Mouse (Mus musculus) lung, embryonic 14.5 days (tissue): ENCODE results near the gene Fam174b. TPM values are rescaled to one million over a fixed set of nuclear protein-coding genes. Genes with fewer than 3 reads are reported as not detected.

Source experiments
- ATAC-seq: fragments of 200-750 bp; cut with Nextera tagmentation; 2 replicates; pipeline ENCODE4 v1.8.0; 2017; ENCODE audit warnings: mild to moderate bottlenecking, moderate TSS enrichment, moderate library complexity; ENCODE audit not compliant: insufficient read depth
- DNase-seq: peaks from one replicate; pipeline ENCODE4 v3.0.0-alpha.2; 2015
- H3K27ac ChIP-seq: fragments of 300-500 bp; sonication (generic); 2 replicates; pipeline ENCODE4 v1.5.1; 2014; ENCODE audit warnings: low read depth, mild to moderate bottlenecking, moderate library complexity
- H3K27me3 ChIP-seq: fragments of 300-500 bp; sonication (generic); 2 replicates; pipeline ENCODE4 v1.6.1; 2014; ENCODE audit warnings: low read length, control low read depth; ENCODE audit not compliant: insufficient read depth
- H3K36me3 ChIP-seq: fragments of 300-500 bp; sonication (generic); 2 replicates; pipeline ENCODE4 v1.6.1; 2014; ENCODE audit warnings: control low read depth; ENCODE audit not compliant: insufficient read depth
- H3K4me1 ChIP-seq: fragments of 300-500 bp; sonication (generic); 2 replicates; pipeline ENCODE4 v1.6.1; 2014; ENCODE audit warnings: antibody characterized with exemption, control low read depth; ENCODE audit not compliant: insufficient read depth
- H3K4me2 ChIP-seq: fragments of 300-500 bp; sonication (generic); 2 replicates; pipeline ENCODE4 v1.6.1; 2014; ENCODE audit warnings: mild to moderate bottlenecking
- H3K4me3 ChIP-seq: fragments of 300-500 bp; sonication (generic); 2 replicates; pipeline ENCODE4 v1.5.1; 2014; ENCODE audit warnings: low read depth, low read length
- H3K9ac ChIP-seq: fragments of 300-500 bp; sonication (generic); 2 replicates; pipeline ENCODE4 v1.6.1; 2014
- H3K9me3 ChIP-seq: fragments of 300-500 bp; sonication (generic); 2 replicates; pipeline ENCODE4 v1.6.1; 2016; ENCODE audit warnings: low read depth, low read length, control low read depth
- CTCF ChIP-seq: IDR thresholded peaks from 2 replicates; pipeline ENCODE4 v1.5.1; 2016; ENCODE audit warnings: antibody characterized with exemption, low read depth
- WGBS: fragments of 180-500 bp; shearing (Covaris S2); extraction: QIAGEN DNeasy Blood & Tissue Kit; methylation state at CpG from one replicate; pipeline ENCODE4 v1.1.7; 2014; 5-methylcytosine and 5-hydroxymethylcytosine counted together
- polyA plus RNA-seq: library from polyadenylated mRNA; unstranded; fragments of >200 nt; fragmentation: Nextera tagmentation; extraction: Ambion mirVana; gene quantifications from 2 replicates; pipeline ENCODE4 v1.2.1, GENCODE M21; 2014

The Fam174b gene
- polyA plus RNA-seq, 1 experiment from 2014 or later: 72.6 TPM

- Histone ChIP-seq H3K9me3 (no peaks in the 10 kb centered on the region), H3K27me3 (no peaks in the 10 kb centered on the region), H3K4me2 (no peak overlapping the region), H3K4me3 (no peak overlapping the region), H3K36me3 (no peaks in the 10 kb centered on the region), H3K9ac (no peak overlapping the region), H3K4me1 (peaks cover 3% of the 10 kb centered on the region; the same call in 1 of the 2 replicates), H3K27ac (no peak overlapping the region)
- 36% methylated on average over 10 of the region's 10 CpGs for WGBS
- TF ChIP-seq CTCF: no peak
- DNase-seq (peak; percentile 61), ATAC-seq (no peak)
Observed at GRCm38 (mm10) chr7:73718031-73718430, 22.1 kb upstream of the Fam174b start.

GRCm38 (mm10) chr7:73718497-73719007 lies 21.6 kb upstream of the Fam174b start:
- TF ChIP-seq CTCF: no peak
- H3K4me1 ChIP-seq: peaks cover 3% of the 10 kb centered on the region; the same call in 1 of the 2 replicates
- no peak overlapping the region for H3K9ac ChIP-seq
- DNase-seq (no peak), ATAC-seq (no peak)
- no peaks in the 10 kb centered on the region for H3K27me3 ChIP-seq
- H3K27ac ChIP-seq: no peak overlapping the region
- no peak overlapping the region for H3K4me3 ChIP-seq
- 28% methylated on average over 5 of the region's 5 CpGs for WGBS
- no peaks in the 10 kb centered on the region for H3K9me3 ChIP-seq
- H3K4me2 ChIP-seq: no peak overlapping the region
- H3K36me3 ChIP-seq: no peaks in the 10 kb centered on the region

- H3K27ac ChIP-seq: no peak overlapping the region
- no peaks in the 10 kb centered on the region for H3K27me3 ChIP-seq
- WGBS: 54% methylated on average over 3 of the region's 3 CpGs
- H3K4me2 ChIP-seq: no peak overlapping the region
- H3K9ac ChIP-seq: no peak overlapping the region
- no peaks in the 10 kb centered on the region for H3K36me3 ChIP-seq
- ATAC-seq: no peak
- no peak for TF ChIP-seq CTCF
- peaks cover 3% of the 10 kb centered on the region; the same call in 1 of the 2 replicates for H3K9me3 ChIP-seq
- no peak for DNase-seq
- H3K4me1 ChIP-seq: peaks cover 3% of the 10 kb centered on the region; the same call in 1 of the 2 replicates
- no peak overlapping the region for H3K4me3 ChIP-seq
Observed at GRCm38 (mm10) chr7:73721046-73721445, 19.1 kb upstream of the Fam174b start.

- Histone ChIP-seq H3K9ac (no peak overlapping the region), H3K27ac (no peak overlapping the region), H3K4me1 (no peaks in the 10 kb centered on the region), H3K36me3 (no peaks in the 10 kb centered on the region), H3K4me3 (no peak overlapping the region), H3K4me2 (no peak overlapping the region), H3K9me3 (peaks cover 6% of the 10 kb centered on the region; the same call in 1 of the 2 replicates), H3K27me3 (no peaks in the 10 kb centered on the region)
- WGBS: 82% methylated on average over 3 of the region's 3 CpGs
- DNase-seq (no peak), ATAC-seq (no peak)
- TF ChIP-seq CTCF: no peak
Observed at GRCm38 (mm10) chr7:73721764-73722163, 18.3 kb upstream of the Fam174b start.

GRCm38 (mm10) chr7:73729913-73730312 lies 10.2 kb upstream of the Fam174b start:
- H3K4me3 ChIP-seq: no peak overlapping the region
- peaks cover 6% of the 10 kb centered on the region; the same call in 1 of the 2 replicates for H3K9me3 ChIP-seq
- H3K4me2 ChIP-seq: peak overlapping the region; percentile 16; the same call in 1 of the 2 replicates
- H3K4me1 ChIP-seq: 0 out of 2 replicates have a peak, but pooled peaks cover 5% of the 10 kb centered on the region
- ATAC-seq: peak; percentile 91
- H3K27me3 ChIP-seq: no peaks in the 10 kb centered on the region
- no peak for TF ChIP-seq CTCF
- no peak overlapping the region; the same call in 1 of the 2 replicates for H3K27ac ChIP-seq
- 18% methylated on average over 7 of the region's 7 CpGs for WGBS
- H3K9ac ChIP-seq: no peak overlapping the region
- no peaks in the 10 kb centered on the region for H3K36me3 ChIP-seq
- peak; percentile 81 for DNase-seq

GRCm38 (mm10) chr7:73730430-73731022 lies 9.6 kb upstream of the Fam174b start:
- Histone ChIP-seq H3K4me2 (peak overlapping the region; percentile 16; the same call in 1 of the 2 replicates), H3K36me3 (no peaks in the 10 kb centered on the region), H3K4me1 (0 out of 2 replicates have a peak, but pooled peaks cover 5% of the 10 kb centered on the region), H3K9ac (no peak overlapping the region), H3K27ac (no peak overlapping the region; the same call in 1 of the 2 replicates), H3K27me3 (no peaks in the 10 kb centered on the region), H3K9me3 (peaks cover 6% of the 10 kb centered on the region; the same call in 1 of the 2 replicates), H3K4me3 (no peak overlapping the region)
- no peak for TF ChIP-seq CTCF
- ATAC-seq (peak; percentile 88), DNase-seq (peak; percentile 54)
- 28% methylated on average over 10 of the region's 10 CpGs for WGBS

- no peak overlapping the region for H3K27ac ChIP-seq
- H3K9ac ChIP-seq: no peak overlapping the region
- H3K27me3 ChIP-seq: peaks cover under 1% of the 10 kb centered on the region; the same call in 1 of the 2 replicates
- H3K4me3 ChIP-seq: no peak overlapping the region
- DNase-seq (no peak), ATAC-seq (no peak)
- WGBS: 76% methylated on average over 2 of the region's 2 CpGs
- H3K36me3 ChIP-seq: no peaks in the 10 kb centered on the region
- H3K9me3 ChIP-seq: no peaks in the 10 kb centered on the region
- no peak for TF ChIP-seq CTCF
- no peaks in the 10 kb centered on the region for H3K4me1 ChIP-seq
- H3K4me2 ChIP-seq: no peak overlapping the region
Observed at GRCm38 (mm10) chr7:73736046-73736445, 4.1 kb upstream of the Fam174b start.
